Comparison of ENCODE assay signal across 8 mouse cellular contexts in the genomic region with DNA sequence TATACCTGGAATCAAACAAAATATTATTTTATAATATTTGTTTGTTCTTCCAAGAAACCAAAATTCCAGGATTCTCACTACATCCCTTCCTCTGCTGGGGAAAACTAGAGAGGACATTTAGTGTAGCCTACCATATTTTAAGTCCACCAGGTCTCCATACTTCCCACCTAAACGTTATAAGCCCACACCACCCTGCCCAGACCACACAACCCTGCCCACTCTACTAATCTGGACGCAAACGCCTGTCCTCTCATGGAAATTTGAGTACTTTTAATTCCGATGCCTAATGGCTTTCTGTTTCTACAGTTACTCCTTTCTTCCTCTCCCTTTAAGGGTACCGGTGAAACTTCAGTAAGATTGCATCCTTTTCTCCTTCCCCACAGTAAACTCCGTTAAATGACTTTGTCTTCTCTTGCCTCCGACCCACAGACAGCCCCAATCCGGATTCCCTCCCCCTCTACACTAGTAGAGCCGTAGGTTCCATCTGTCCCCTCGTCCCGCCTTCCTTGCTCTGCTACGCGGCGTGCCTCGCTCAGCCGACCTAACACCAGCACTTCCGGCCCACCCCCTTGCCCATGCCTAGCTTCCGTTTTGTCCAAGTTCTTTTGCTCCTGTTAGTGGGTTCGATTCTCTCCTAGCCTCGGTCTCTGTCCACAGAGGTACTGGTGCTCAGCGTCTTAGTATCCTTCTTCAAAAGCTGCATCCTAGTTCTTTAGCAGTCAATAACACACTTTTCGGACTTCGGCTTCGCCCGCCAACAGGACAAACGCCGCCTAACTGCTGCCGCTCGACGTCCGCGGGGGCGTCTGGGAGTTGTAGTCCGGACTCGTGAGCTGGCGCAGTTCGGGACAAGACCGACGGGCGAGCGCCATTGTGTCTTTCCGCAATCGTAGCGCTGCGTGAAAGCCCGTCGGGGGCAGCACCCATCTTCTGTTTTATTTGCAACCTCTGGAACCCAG. TPM values are rescaled to one million over a fixed set of nuclear protein-coding genes. Genes with fewer than 3 reads are reported as not detected.
DNase-seq lines count a peak whose midpoint lies in the region; ATAC-seq and TF ChIP-seq lines count a peak whose summit lies in the region.

Gene Zfp110 (plus strand): TSS at position 600 of the 959 bp plus-strand sequence.

- H3K4me3 ChIP-seq in hindbrain, embryonic 13.5 days, result peak within 1 kb of the TSS; percentile 53

- peaks cover 34% of the 10 kb centered on the region for H3K36me3 ChIP-seq in hindbrain, embryonic 13.5 days

- 4% methylated on average over 47 of the region's 47 CpGs for WGBS in hindbrain, embryonic 13.5 days

- peaks cover 4% of the 10 kb centered on the region for H3K27me3 ChIP-seq in Patski
- no peaks in the 10 kb centered on the region for H3K27me3 ChIP-seq in hindbrain, embryonic 13.5 days

- peak; percentile 28 for DNase-seq in Patski (ENCODE audit: low read depth, low spot score)
- peak; percentile 87 to 91 for DNase-seq in cerebellum, postnatal 14 days
- DNase-seq in frontal cortex, postnatal 14 days (ENCODE audit: low spot score in 2 of 2), result peak; percentile 71 to 74
- DNase-seq in layer of hippocampus, postnatal 25 days (ENCODE audit: extremely low spot score in 1 of 2, low spot score in 1 of 2), result peak; percentile 69 to 71
- peak; percentile 93 for DNase-seq in lung, postnatal 25 days (ENCODE audit: low spot score)
- DNase-seq in retina, embryonic 14.5 days (ENCODE audit: low spot score), result peak; percentile 86
- peak; percentile 94 for DNase-seq in thymus, postnatal 4 days

- no peaks in the 10 kb centered on the region for H3K4me1 ChIP-seq in hindbrain, embryonic 13.5 days (replicated peaks)

- no peak for TF ChIP-seq CTCF in Patski (IDR thresholded peaks at IDR 0.05)

- POLR2A ChIA-PET in Patski (lab: Charles Lee), result no interaction called here

- H3K27ac ChIP-seq in hindbrain, embryonic 13.5 days, result peak within 1 kb of the TSS; percentile 60; the same call in 1 of the 2 replicates

- peaks cover 28% of the 10 kb centered on the region for H3K9me3 ChIP-seq in hindbrain, embryonic 13.5 days

- ATAC-seq in Patski, result peak; percentile 92
- peak; percentile 97 for ATAC-seq in hindbrain, embryonic 13.5 days (ENCODE audit: low FRiP score)

- H3K4me2 ChIP-seq in hindbrain, embryonic 13.5 days, result peak within 1 kb of the TSS; percentile 48

- peak within 1 kb of the TSS; percentile 74 for H3K9ac ChIP-seq in hindbrain, embryonic 13.5 days

- in situ Hi-C loops in Patski (cut with MboI; ENCODE audit: low pct_unique_long_range_greater_than_20kb), result loop anchor here (25.0 kb wide), 1 partner anchor 347 kb away; the partner anchor contains the start of gene Zfp606

- CTCF ChIA-PET in Patski (lab: Charles Lee), result interaction anchor here (0.5 kb wide), 1 partner anchor 590 kb away, joined by 3 read pairs; no protein-coding TSS in a partner anchor

RNA-seq across cellular contexts. Expression of gene Zfp110, which starts in this region (rescaled TPM):
- polyA plus RNA-seq in Patski (2021), result 8.1 TPM
- polyA plus RNA-seq in hindbrain, embryonic 13.5 days (2015; fragmentation: Nextera tagmentation; extraction: Ambion mirVana), result 28.9 and 33.3 TPM in 2 replicates
- 10 to 100 TPM; 13.0 to 13.4 TPM for total RNA-seq in layer of hippocampus, postnatal 25 days (2021)

Comparison
In these comparisons a context has a peak if more than half of its experiments do, and no peak if none do; other contexts are left out.
1. Peak in every context shown above with its lines: DNase-seq, ATAC-seq, H3K4me3 ChIP-seq and H3K27ac ChIP-seq.
2. DNase-seq: peak in every context shown above with its lines; median percentile 94 in thymus, postnatal 4 days; 93 in lung, postnatal 25 days; 89 in cerebellum, postnatal 14 days; 86 in retina, embryonic 14.5 days; 72 in frontal cortex, postnatal 14 days; 70 in layer of hippocampus, postnatal 25 days; 28 in Patski.